Mouse (Mus musculus): ENCODE results near the gene Tpr.

GRCm38 (mm10) chr1:150374247-150374646 lies 18.4 kb upstream of the Tpr start:
- TF ChIP-seq POLR2A (IDR thresholded peaks at IDR 0.05; ENCODE audit: control insufficient read depth, low read depth, low read length), result no peak
- no peak for TF ChIP-seq CTCF (IDR thresholded peaks at IDR 0.05; ENCODE audit: control insufficient read depth, insufficient read depth, insufficient replicate concordance, low read depth, low read length)
